Mouse (Mus musculus): ENCODE measurements around the gene Oit3. TPM values are rescaled to one million over a fixed set of nuclear protein-coding genes. Genes with fewer than 3 reads are reported as not detected.

The Oit3 gene
- polyA plus RNA-seq, 1 experiment from 2014 or later = 1.7 TPM

DNA sequence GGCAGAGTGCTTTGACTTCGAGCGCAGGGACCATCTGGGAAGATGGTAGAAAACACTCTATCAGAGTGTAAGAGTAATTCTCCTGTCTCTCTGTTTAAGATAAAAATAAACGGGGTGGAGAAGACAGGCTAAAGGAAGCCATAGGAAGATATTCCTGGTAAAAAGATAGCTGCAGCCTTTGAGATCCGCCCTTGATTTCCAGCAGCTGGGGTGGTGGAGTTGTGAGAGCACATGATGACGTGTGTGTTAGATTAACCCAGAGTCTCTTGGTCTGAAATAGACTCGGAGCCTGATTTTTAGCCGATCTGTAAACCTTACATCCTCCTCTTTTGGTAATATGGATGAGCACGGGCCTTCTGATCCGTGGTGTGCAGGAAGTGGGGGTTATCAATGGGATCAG, 6.0 kb upstream of the Oit3 start:
- Histone ChIP-seq H3K36me3 (ENCODE audit: insufficient read depth, low read length) (no peaks in the 10 kb centered on the region), H3K9ac (ENCODE audit: low read depth, low read length) (no peak overlapping the region), H3K27ac (0 out of 2 replicates have a peak overlapping the region, but pooled peaks have one; percentile 25), H3K9me3 (replicated peaks; ENCODE audit: low read length) (no peaks in the 10 kb centered on the region), H3K4me1 (replicated peaks; ENCODE audit: insufficient read depth, low read length) (no peaks in the 10 kb centered on the region), H3K27me3 (ENCODE audit: insufficient read depth, low read length) (no peaks in the 10 kb centered on the region), H3K4me3 (replicated peaks; ENCODE audit: low read depth, low read length) (no peak overlapping the region), H3K4me2 (ENCODE audit: low read length) (no peak overlapping the region)
- no peak for TF ChIP-seq CTCF (IDR thresholded peaks at IDR 0.05; ENCODE audit: low read depth)
- ATAC-seq (replicated peaks; ENCODE audit: low FRiP score, low read depth) = no peak
- WGBS = 71% methylated on average over 9 of the region's 9 CpGs
- DNase-seq (ENCODE audit: low spot score) = no peak

DNA sequence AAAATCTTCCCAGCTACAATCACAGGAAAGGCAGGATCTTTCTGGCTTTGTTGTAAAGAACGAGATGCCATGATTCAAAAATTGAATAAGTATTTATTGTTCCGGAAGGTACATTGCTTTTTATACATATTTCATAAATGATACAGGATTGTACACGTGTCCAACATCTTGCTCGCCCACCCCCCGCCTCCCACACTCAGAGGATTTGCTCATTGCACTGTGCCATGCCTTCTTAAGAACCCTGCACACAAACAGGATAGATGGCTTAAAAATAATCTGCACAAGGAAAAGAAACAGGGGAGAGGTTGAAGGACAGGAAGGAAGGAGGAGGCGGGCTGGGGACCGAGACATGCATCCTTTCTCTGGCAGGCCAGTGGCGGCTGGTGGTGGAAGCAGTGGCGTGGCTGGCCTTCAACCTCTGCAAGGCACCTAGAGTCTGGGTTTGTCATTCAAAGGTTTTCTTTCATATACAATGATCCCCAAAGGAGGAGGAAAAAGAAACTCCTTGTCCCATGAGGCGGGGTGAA, 5.4 kb upstream of the Oit3 start:
- WGBS = 87% methylated on average over 10 of the region's 10 CpGs
- ATAC-seq (replicated peaks; ENCODE audit: low FRiP score, low read depth) = no peak
- Histone ChIP-seq H3K36me3 (ENCODE audit: insufficient read depth, low read length) (no peaks in the 10 kb centered on the region), H3K4me1 (replicated peaks; ENCODE audit: insufficient read depth, low read length) (no peaks in the 10 kb centered on the region), H3K9me3 (replicated peaks; ENCODE audit: low read length) (no peaks in the 10 kb centered on the region), H3K4me2 (ENCODE audit: low read length) (no peak overlapping the region), H3K27ac (0 out of 2 replicates have a peak overlapping the region, but pooled peaks have one; percentile 25), H3K9ac (ENCODE audit: low read depth, low read length) (no peak overlapping the region), H3K4me3 (replicated peaks; ENCODE audit: low read depth, low read length) (no peak overlapping the region), H3K27me3 (ENCODE audit: insufficient read depth, low read length) (no peaks in the 10 kb centered on the region)
- no peak for TF ChIP-seq CTCF (IDR thresholded peaks at IDR 0.05; ENCODE audit: low read depth)
- DNase-seq (ENCODE audit: low spot score) = no peak

DNA sequence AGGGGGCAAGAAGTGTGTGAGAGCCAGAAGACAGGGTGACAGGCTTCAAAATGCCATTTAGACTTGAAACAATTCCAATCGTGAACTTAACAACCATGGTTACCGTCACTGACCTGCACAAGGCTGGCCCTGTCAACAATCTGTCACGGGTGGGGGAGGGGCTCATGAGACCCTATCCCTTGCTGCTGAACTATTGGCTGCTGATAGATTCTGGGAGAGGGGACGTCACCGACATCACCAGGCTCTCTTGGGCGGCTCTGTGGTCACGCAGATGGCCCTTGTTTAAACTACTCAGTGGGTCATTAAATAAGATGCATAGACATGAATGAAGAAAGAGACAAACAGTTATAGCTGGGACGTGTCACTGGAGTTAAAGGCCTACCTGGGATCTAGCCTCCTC, 3.1 kb upstream of the Oit3 start:
- TF ChIP-seq CTCF (IDR thresholded peaks at IDR 0.05; ENCODE audit: low read depth) = no peak
- Histone ChIP-seq H3K9ac (ENCODE audit: low read depth, low read length) (no peak overlapping the region), H3K4me2 (ENCODE audit: low read length) (no peak overlapping the region), H3K27me3 (ENCODE audit: insufficient read depth, low read length) (no peaks in the 10 kb centered on the region), H3K9me3 (replicated peaks; ENCODE audit: low read length) (no peaks in the 10 kb centered on the region), H3K4me1 (replicated peaks; ENCODE audit: insufficient read depth, low read length) (no peaks in the 10 kb centered on the region), H3K4me3 (replicated peaks; ENCODE audit: low read depth, low read length) (no peak overlapping the region), H3K36me3 (ENCODE audit: insufficient read depth, low read length) (no peaks in the 10 kb centered on the region), H3K27ac (no peak overlapping the region)
- DNase-seq (ENCODE audit: low spot score) (no peak), ATAC-seq (replicated peaks; ENCODE audit: low FRiP score, low read depth) (no peak)
- WGBS = 58% methylated on average over 8 of the region's 8 CpGs

DNA sequence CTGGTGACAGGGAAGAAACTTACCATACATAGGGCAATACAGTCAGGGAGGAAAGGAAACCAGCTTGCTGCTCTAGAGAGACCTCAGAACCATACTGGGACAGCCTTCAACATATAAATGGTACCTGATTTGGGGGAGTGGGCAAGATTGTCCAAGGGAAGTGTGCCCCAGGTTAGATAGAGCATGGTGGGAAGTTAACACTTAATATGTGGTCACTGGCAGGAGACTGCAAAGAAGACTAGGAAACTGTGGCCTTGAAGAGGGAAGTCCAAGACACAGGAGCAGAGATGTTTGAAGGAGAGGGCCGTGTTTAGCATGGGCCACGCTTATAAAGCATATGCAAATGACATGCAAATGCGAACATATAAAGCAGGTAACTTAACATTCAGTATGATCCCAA, 2.5 kb upstream of the Oit3 start:
- Histone ChIP-seq H3K4me3 (replicated peaks; ENCODE audit: low read depth, low read length) (no peak overlapping the region), H3K27ac (no peak overlapping the region), H3K9me3 (replicated peaks; ENCODE audit: low read length) (no peaks in the 10 kb centered on the region), H3K9ac (ENCODE audit: low read depth, low read length) (no peak overlapping the region), H3K4me1 (replicated peaks; ENCODE audit: insufficient read depth, low read length) (no peaks in the 10 kb centered on the region), H3K27me3 (ENCODE audit: insufficient read depth, low read length) (no peaks in the 10 kb centered on the region), H3K4me2 (ENCODE audit: low read length) (no peak overlapping the region), H3K36me3 (ENCODE audit: insufficient read depth, low read length) (no peaks in the 10 kb centered on the region)
- ATAC-seq (replicated peaks; ENCODE audit: low FRiP score, low read depth) = no peak
- 79% methylated on average over 3 of the region's 3 CpGs for WGBS
- no peak for DNase-seq (ENCODE audit: low spot score)
- no peak for TF ChIP-seq CTCF (IDR thresholded peaks at IDR 0.05; ENCODE audit: low read depth)

DNA sequence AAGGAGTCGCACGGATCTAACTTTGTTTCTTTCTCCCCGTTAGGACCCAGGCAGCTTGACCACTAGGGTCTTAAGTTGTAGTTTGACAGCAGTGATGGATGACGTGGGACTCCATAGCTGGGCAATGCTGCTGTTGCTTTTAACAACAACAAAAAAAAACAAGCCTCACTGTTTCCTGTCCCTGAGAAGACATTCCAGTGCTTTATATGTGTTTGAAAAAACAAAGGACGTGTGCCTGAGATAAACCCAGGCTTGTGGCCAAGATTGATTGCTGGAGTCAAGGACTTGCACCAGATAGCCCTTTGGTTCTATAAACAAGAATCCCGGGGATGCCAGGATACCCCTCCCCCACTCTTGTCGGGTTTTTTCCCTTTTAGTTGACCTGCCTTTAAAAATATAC, 1.6 kb upstream of the Oit3 start:
- Histone ChIP-seq H3K9ac (ENCODE audit: low read depth, low read length) (no peak overlapping the region), H3K27ac (no peak overlapping the region), H3K4me3 (replicated peaks; ENCODE audit: low read depth, low read length) (no peak overlapping the region), H3K27me3 (ENCODE audit: insufficient read depth, low read length) (no peaks in the 10 kb centered on the region), H3K4me1 (replicated peaks; ENCODE audit: insufficient read depth, low read length) (no peaks in the 10 kb centered on the region), H3K36me3 (ENCODE audit: insufficient read depth, low read length) (no peaks in the 10 kb centered on the region), H3K9me3 (replicated peaks; ENCODE audit: low read length) (no peaks in the 10 kb centered on the region), H3K4me2 (ENCODE audit: low read length) (no peak overlapping the region)
- 0 out of 2 replicates have a peak, but pooled peaks have one; percentile 15 for TF ChIP-seq CTCF (IDR thresholded peaks at IDR 0.05; ENCODE audit: low read depth)
- 12% methylated on average over 7 of the region's 7 CpGs for WGBS
- ATAC-seq (replicated peaks; ENCODE audit: low FRiP score, low read depth) = no peak
- peak; percentile 79 for DNase-seq (ENCODE audit: low spot score)

DNA sequence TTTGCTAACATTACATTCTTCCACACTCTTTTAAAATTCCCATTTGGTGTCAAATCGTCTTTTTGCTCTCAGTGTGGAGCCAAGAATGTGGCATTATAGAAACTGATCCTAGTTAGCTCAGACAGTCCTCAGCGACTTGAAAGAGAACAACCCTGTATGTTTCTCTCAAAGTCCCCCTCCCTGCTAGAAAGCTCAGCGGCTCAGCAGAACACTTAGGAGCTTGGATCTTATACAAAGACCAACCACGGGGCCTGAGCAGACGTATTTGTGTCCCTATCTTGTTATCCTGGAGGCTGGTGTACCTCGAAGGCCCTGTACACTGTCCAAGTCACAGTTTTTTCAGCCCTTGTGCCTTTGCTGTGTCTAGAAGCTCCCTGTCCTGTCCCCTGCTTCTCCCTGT, 1.4 kb downstream of the Oit3 start:
- WGBS = 61% methylated on average over 6 of the region's 6 CpGs
- Histone ChIP-seq H3K27me3 (ENCODE audit: insufficient read depth, low read length) (no peaks in the 10 kb centered on the region), H3K4me3 (replicated peaks; ENCODE audit: low read depth, low read length) (no peak overlapping the region), H3K4me2 (ENCODE audit: low read length) (no peak overlapping the region), H3K27ac (no peak overlapping the region), H3K9me3 (replicated peaks; ENCODE audit: low read length) (no peaks in the 10 kb centered on the region), H3K36me3 (ENCODE audit: insufficient read depth, low read length) (no peaks in the 10 kb centered on the region), H3K4me1 (replicated peaks; ENCODE audit: insufficient read depth, low read length) (no peaks in the 10 kb centered on the region), H3K9ac (ENCODE audit: low read depth, low read length) (no peak overlapping the region)
- DNase-seq (ENCODE audit: low spot score) (no peak), ATAC-seq (replicated peaks; ENCODE audit: low FRiP score, low read depth) (no peak)
- TF ChIP-seq CTCF (IDR thresholded peaks at IDR 0.05; ENCODE audit: low read depth) = no peak

DNA sequence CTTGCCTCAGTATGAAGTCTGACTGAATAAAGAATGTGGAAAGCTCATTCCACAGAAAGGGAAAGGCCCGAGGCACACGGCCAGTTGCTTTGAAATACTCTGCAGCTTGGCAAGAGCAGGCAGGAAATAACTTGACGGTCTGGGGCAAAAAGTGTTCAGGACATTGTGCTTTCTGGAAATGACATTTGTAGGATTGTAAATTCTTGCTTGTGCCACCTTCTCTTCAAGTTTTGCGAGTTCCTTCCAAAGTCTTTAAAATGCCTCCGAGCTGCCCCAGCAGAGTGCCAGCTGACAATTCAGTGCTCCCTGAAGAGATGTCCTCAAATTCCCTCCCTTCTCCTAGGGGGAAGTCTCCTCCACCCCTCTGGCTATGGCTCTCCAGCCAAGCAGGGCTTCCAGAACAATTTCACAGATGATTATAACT, 2.1 kb downstream of the Oit3 start:
- no peak overlapping the region for H3K9ac ChIP-seq (ENCODE audit: low read depth, low read length)
- H3K9me3 ChIP-seq (replicated peaks; ENCODE audit: low read length) = no peaks in the 10 kb centered on the region
- no peak overlapping the region for H3K27ac ChIP-seq
- no peak for ATAC-seq (replicated peaks; ENCODE audit: low FRiP score, low read depth)
- no peaks in the 10 kb centered on the region for H3K36me3 ChIP-seq (ENCODE audit: insufficient read depth, low read length)
- TF ChIP-seq CTCF (IDR thresholded peaks at IDR 0.05; ENCODE audit: low read depth) = no peak
- no peaks in the 10 kb centered on the region for H3K4me1 ChIP-seq (replicated peaks; ENCODE audit: insufficient read depth, low read length)
- H3K4me2 ChIP-seq (ENCODE audit: low read length) = no peak overlapping the region
- no peak overlapping the region for H3K4me3 ChIP-seq (replicated peaks; ENCODE audit: low read depth, low read length)
- H3K27me3 ChIP-seq (ENCODE audit: insufficient read depth, low read length) = no peaks in the 10 kb centered on the region
- 35% methylated on average over 5 of the region's 5 CpGs for WGBS
- peak; percentile 50 for DNase-seq (ENCODE audit: low spot score)

Measured in kidney, postnatal 0 days (tissue).